Mouse (Mus musculus) urinary bladder, postnatal 0 days (tissue): Measurements from ENCODE around the gene Cd300c. TPM values are rescaled to one million over a fixed set of nuclear protein-coding genes. Genes with fewer than 3 reads are reported as not detected.

ENCODE experiments used
- polyA plus RNA-seq: library from polyadenylated mRNA; unstranded; fragments of >200 nt; fragmentation: Nextera tagmentation; extraction: Ambion mirVana; gene quantifications from 2 replicates; pipeline ENCODE4 v1.2.1, GENCODE M21; 2015

Cd300c gene
- not detected in 2 replicates for polyA plus RNA-seq

GRCm38 (mm10) chr11:114968752-114969207, at the start of gene Cd300c:
Gene Cd300c, minus strand, starts transcription at chr11:114969157.

GRCm38 (mm10) chr11:115016093-115016492, 47.1 kb upstream of the Cd300c start, which contains the start of gene Cd300ld2:
Gene Cd300ld2, minus strand, starts transcription at chr11:115016193.

GRCm38 (mm10) chr11:115001474-115002040, 32.6 kb upstream of the Cd300c start, which contains the start of gene Cd300c2:
Gene Cd300c2, minus strand, starts transcription at chr11:115001880.

GRCm38 (mm10) chr11:114989793-114990192, 20.8 kb upstream of the Cd300c start, which contains the start of gene Cd300ld:
Gene Cd300ld, minus strand, starts transcription at chr11:114989922.

GRCm38 (mm10) chr11:114934144-114934543, 34.8 kb downstream of the Cd300c start, which contains the start of gene Cd300lb:
Gene Cd300lb, minus strand, starts transcription at chr11:114934386.

Other genes with a start within 250 kb of the Cd300c start
- 0.36 and 0.67 TPM in 2 replicates for gene Dnaic2, start 241.7 kb downstream of the Cd300c start, polyA plus RNA-seq
- 0.23 TPM in 1 of 2 replicates, not detected in the other for gene Kif19a, start 203.8 kb downstream of the Cd300c start, polyA plus RNA-seq
- not detected in 2 replicates for gene Btbd17, start 173.2 kb downstream of the Cd300c start, polyA plus RNA-seq
- gene Gpr142, start 170.2 kb downstream of the Cd300c start, polyA plus RNA-seq: not detected in 2 replicates
- 4.9 and 5.6 TPM in 2 replicates for gene Gprc5c, start 118.0 kb downstream of the Cd300c start, polyA plus RNA-seq
- gene Cd300a, start 79.1 kb downstream of the Cd300c start, polyA plus RNA-seq: 2.0 and 3.5 TPM in 2 replicates
- gene Cd300lb, start 34.8 kb downstream of the Cd300c start, polyA plus RNA-seq: 1.3 and 4.5 TPM in 2 replicates
- gene Cd300ld, start 20.8 kb upstream of the Cd300c start, polyA plus RNA-seq: 1.1 and 3.8 TPM in 2 replicates
- 2.9 and 8.2 TPM in 2 replicates for gene Cd300c2, start 32.7 kb upstream of the Cd300c start, polyA plus RNA-seq
- gene Cd300ld2, start 47.0 kb upstream of the Cd300c start, polyA plus RNA-seq: not detected in 2 replicates
- 0.16 TPM in 1 of 2 replicates, not detected in the other for gene Cd300ld4, start 57.9 kb upstream of the Cd300c start, polyA plus RNA-seq
- 0.16 TPM in 1 of 2 replicates, not detected in the other for gene Cd300ld5, start 68.6 kb upstream of the Cd300c start, polyA plus RNA-seq
- gene Cd300ld3, start 79.3 kb upstream of the Cd300c start, polyA plus RNA-seq: not detected in 2 replicates
- gene Cd300e, start 93.0 kb upstream of the Cd300c start, polyA plus RNA-seq: not detected in 2 replicates
- 0.52 and 0.54 TPM in 2 replicates for gene Rab37, start 122.3 kb upstream of the Cd300c start, polyA plus RNA-seq
- gene Cd300lf, start 164.8 kb upstream of the Cd300c start, polyA plus RNA-seq: 1.1 and 9.2 TPM in 2 replicates
- gene Slc9a3r1, start 194.2 kb upstream of the Cd300c start, polyA plus RNA-seq: 87.0 and 97.9 TPM in 2 replicates
- gene Tmem104, start 218.3 kb upstream of the Cd300c start, polyA plus RNA-seq: 9.5 and 12.8 TPM in 2 replicates
- 14.3 and 23.2 TPM in 2 replicates for gene Nat9, start 218.7 kb upstream of the Cd300c start, polyA plus RNA-seq